Mouse (Mus musculus) activated CD4-positive, CD25-positive, alpha-beta regulatory T cell, adult 9 weeks (primary cell): ENCODE data around the gene Il18. TPM values are rescaled to one million over a fixed set of nuclear protein-coding genes. Genes with fewer than 3 reads are reported as not detected.

Source experiments
- polyA plus RNA-seq: library from polyadenylated mRNA; unstranded; fragments of 100-300 nt; shearing (Covaris generic); gene quantifications from one replicate; pipeline ENCODE4 v1.2.1, GENCODE M21; 2017

Gene Il18
- polyA plus RNA-seq = 5.3 TPM

GRCm38 (mm10) chr9:50554241-50555093 is at the start of gene Il18:
Gene Il18, plus strand, starts transcription at chr9:50554827.

DNA sequence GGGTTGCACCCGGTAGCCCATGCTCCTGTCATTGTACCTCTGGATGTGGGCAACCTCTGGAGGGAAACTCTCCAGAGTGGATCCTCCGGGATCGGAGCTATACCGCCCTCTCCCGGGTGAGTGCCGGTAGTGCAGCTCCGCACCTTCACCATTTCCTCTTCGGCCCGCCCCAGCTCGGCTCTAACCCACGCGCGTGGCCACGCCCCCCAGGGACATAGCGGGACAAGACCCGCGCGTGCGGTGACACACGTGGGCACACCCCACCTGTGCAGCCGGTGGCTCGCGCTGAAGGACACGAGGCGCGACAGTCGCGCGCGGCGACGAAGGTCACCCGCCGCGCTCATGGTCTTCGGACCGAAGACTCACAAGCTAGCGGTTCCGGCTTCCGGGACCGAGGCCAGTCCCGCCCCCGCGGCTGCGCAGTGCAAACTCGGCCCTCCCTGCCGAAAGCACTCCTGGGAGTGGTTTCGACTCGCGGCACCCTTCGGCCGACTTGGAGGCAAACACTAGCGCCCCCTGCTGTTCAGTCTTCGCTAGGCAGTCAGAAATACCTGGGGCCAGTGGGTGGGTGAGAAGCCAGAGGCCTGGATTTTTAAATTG is 26.2 kb upstream of the Il18 start, which contains the start of gene Pts:
TSS of gene Pts (minus strand) at position 432 of the 600 bp plus-strand sequence.

DNA sequence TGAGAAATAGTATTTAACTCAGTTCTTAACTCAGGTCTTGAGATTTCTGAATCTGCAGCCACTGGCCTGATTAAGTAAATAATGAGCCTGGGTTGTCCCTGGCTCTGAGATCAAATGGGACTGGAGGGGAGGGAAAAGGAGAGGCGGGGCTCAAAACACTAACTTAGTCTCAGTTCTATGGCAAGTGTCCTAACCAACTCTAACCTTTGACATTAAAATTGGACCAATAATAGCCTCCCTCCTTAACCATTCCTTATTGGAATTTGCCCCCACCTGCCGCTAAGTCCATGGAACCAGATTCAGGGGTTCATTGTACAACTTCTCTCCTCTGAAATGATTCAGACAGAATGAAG is 443 bp downstream of the Il18 start, which contains the start of gene Bco2:
TSS of gene Bco2 (minus strand) at position 88 of the 353 bp plus-strand sequence.

GRCm38 (mm10) chr9:50561145-50561917 is 6.7 kb downstream of the Il18 start, which contains the start of gene Tex12:
Gene Tex12, minus strand, starts transcription at chr9:50561325.

DNA sequence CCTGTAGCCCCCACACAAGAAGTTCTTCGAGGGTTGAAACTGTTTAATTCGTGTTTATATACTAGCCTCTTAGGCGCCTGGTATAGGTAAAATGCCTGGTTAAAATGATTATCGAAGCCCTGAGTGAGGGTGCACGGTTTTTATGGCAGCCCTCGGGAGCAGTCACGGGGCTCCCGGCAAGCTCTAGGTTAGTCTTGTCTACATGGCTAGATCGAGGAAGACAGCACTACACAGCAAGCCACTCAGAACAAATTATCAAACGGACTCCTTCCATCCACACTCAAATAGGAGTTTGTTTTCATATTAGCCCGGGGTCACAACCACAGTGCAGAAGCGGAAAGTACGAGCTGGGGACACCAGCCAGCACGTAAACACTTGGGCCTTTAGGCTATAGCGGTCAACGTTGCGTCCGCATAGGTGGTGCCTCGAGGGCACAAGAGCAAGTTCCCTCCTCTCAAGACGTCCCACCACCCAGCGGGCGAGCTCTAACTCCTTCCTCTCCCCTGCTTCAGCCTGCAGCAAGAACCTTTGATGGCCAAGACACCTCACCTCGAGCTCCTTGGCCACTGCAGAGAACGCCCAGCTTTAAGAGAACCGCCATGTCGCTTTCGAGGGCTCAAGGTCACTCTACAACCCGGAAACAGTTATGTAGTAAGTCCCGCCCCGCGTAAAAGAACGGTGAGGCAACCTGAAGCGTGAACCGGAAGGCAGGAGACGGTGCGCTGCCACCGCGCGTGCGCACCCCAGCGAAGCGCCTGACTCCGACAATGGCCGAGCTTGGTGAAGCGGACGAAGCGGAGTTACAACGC is 48.8 kb downstream of the Il18 start, which contains the start of the genes Sdhd and Timm8b:
TSS of gene Sdhd (minus strand) at position 624 of the 809 bp plus-strand sequence.
TSS of gene Timm8b (plus strand) at position 722 of the 809 bp plus-strand sequence.

DNA sequence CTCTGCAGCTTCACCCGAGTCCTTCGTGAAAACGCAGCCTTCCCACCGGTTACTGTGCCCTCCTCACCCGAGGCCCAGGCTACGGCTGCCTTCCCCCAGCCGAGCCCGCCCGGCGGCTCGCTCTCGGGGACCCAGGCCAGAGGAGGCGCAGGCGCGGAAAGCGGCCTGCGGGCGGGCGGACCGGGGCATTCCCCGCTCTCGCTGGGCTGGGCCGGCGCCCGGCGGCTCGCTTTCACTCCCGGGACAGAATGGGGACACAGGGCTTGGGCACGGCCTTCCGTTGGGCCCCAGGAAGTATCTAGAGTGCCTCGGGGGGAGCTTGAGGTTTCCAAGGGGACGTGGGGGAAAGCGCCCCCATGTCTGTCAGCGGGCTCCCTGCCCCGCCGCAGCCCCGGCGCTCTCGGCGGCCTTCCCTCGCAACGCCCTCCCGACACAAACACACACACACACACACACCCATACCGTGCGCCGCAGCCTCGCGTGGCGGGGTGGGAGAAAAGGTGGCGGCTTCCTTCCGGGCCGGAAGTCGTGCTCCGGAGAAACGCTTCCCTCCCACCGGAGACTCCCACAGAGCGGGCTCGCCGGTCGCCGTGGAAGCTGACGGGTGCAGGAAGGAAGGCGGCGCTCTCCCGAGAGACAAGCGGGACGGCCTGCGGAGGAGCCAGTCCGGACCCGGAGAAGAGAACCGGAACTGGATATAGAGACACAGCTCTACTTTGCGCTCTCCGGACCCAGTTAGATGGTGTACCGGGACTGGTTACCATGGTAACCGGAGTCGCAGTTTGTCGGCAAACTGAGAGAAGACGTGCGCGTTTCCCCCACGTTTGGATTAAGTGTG is 62.4 kb downstream of the Il18 start, which contains the start of the genes Pih1d2 and Nkapd1:
TSS of gene Pih1d2 (plus strand) at position 556 of the 838 bp plus-strand sequence.
TSS of gene Nkapd1 (minus strand) at position 699 of the 838 bp plus-strand sequence.

Other genes with a start within 250 kb of the Il18 start
- gene Rpl10-ps3, start 209.9 kb upstream of the Il18 start, polyA plus RNA-seq = 769 TPM
- gene Plet1, start 60.3 kb upstream of the Il18 start, polyA plus RNA-seq = not detected
- gene Pts, start 26.1 kb upstream of the Il18 start, polyA plus RNA-seq = 145 TPM
- 0.94 TPM for gene Bco2, start 354 bp downstream of the Il18 start, polyA plus RNA-seq
- not detected for gene Tex12, start 6.5 kb downstream of the Il18 start, polyA plus RNA-seq
- gene Sdhd, start 49.0 kb downstream of the Il18 start, polyA plus RNA-seq = 171 TPM
- 109 TPM for gene Timm8b, start 49.1 kb downstream of the Il18 start, polyA plus RNA-seq
- gene Pih1d2, start 62.5 kb downstream of the Il18 start, polyA plus RNA-seq = 0.77 TPM
- gene Nkapd1, start 62.6 kb downstream of the Il18 start, polyA plus RNA-seq = 20.5 TPM
- 36.3 TPM for gene Dlat, start 105.0 kb downstream of the Il18 start, polyA plus RNA-seq
- gene Dixdc1, start 184.7 kb downstream of the Il18 start, polyA plus RNA-seq = 0.34 TPM
- not detected for gene 2310030G06Rik, start 191.7 kb downstream of the Il18 start, polyA plus RNA-seq
- not detected for gene Cryab, start 196.5 kb downstream of the Il18 start, polyA plus RNA-seq
- gene Hspb2, start 197.5 kb downstream of the Il18 start, polyA plus RNA-seq = not detected
- gene Fdxacb1, start 213.4 kb downstream of the Il18 start, polyA plus RNA-seq = 10.1 TPM
- 10.9 TPM for gene Alg9, start 220.2 kb downstream of the Il18 start, polyA plus RNA-seq
- 14.7 TPM for gene 1110032A03Rik, start 220.7 kb downstream of the Il18 start, polyA plus RNA-seq